Mouse (Mus musculus) ovary, postnatal 36 days (tissue): Measurements from ENCODE around the gene Hist1h1t.

Source experiments
- DNase-seq: peaks from one replicate; pipeline ENCODE4 v3.0.0; 2022; ENCODE audit warnings: low spot score, mixed read lengths

Gene Hist1h1t

GRCm38 (mm10) chr13:23737091-23737490 is 41.5 kb downstream of the Hist1h1t start:
- DNase-seq = no peak

- no peak for DNase-seq
These were observed 42.4 kb downstream of the Hist1h1t start for GRCm38 (mm10) chr13:23738041-23738440.

GRCm38 (mm10) chr13:23738677-23739068 is 43.1 kb downstream of the Hist1h1t start, which contains the start of gene Hist1h1c:
Gene Hist1h1c (plus strand): TSS chr13:23738808.
- peak; percentile 90 for DNase-seq

GRCm38 (mm10) chr13:23739069-23739921 is 43.7 kb downstream of the Hist1h1t start:
- peak; percentile 87 for DNase-seq

GRCm38 (mm10) chr13:23739922-23740252 is 44.3 kb downstream of the Hist1h1t start:
- no peak for DNase-seq

GRCm38 (mm10) chr13:23740256-23740840 is 44.7 kb downstream of the Hist1h1t start:
- DNase-seq = no peak

- DNase-seq = no peak
These were observed 45.3 kb downstream of the Hist1h1t start for GRCm38 (mm10) chr13:23740910-23741309.

GRCm38 (mm10) chr13:23742007-23742406 is 46.4 kb downstream of the Hist1h1t start:
- no peak for DNase-seq

GRCm38 (mm10) chr13:23743215-23743614 is 47.6 kb downstream of the Hist1h1t start:
- DNase-seq = no peak

- DNase-seq = no peak
These were observed 48.3 kb downstream of the Hist1h1t start for GRCm38 (mm10) chr13:23743963-23744362.

GRCm38 (mm10) chr13:23744421-23745380 is 49.1 kb downstream of the Hist1h1t start:
- DNase-seq = no peak

- DNase-seq = peak; percentile 67
These were observed 50.0 kb downstream of the Hist1h1t start, which contains the start of gene Hist1h3c for GRCm38 (mm10) chr13:23745381-23746161. Gene Hist1h3c (minus strand): TSS chr13:23745602.
